Mouse (Mus musculus): ENCODE measurements around the gene Psmb3. TPM values are rescaled to one million over a fixed set of nuclear protein-coding genes. Genes with fewer than 3 reads are reported as not detected.

The Psmb3 gene
- polyA plus RNA-seq, 3 experiments from 2014 or later = 461 to 576 (median 475) TPM

- no peak for ATAC-seq
Measured at GRCm38 (mm10) chr11:97668160-97668559, 35.0 kb upstream of the Psmb3 start.

GRCm38 (mm10) chr11:97669268-97669667 lies 33.9 kb upstream of the Psmb3 start:
- no peak for ATAC-seq

- ATAC-seq = no peak
Measured at GRCm38 (mm10) chr11:97669829-97670228, 33.4 kb upstream of the Psmb3 start.

- no peak for ATAC-seq
Measured at GRCm38 (mm10) chr11:97670234-97671176, 32.7 kb upstream of the Psmb3 start.

- ATAC-seq = no peak
Measured at GRCm38 (mm10) chr11:97671177-97671527, 32.0 kb upstream of the Psmb3 start.

- ATAC-seq = no peak
Measured at GRCm38 (mm10) chr11:97673148-97673547, 30.1 kb upstream of the Psmb3 start.

- ATAC-seq = no peak
Measured at GRCm38 (mm10) chr11:97676050-97676754, 27.0 kb upstream of the Psmb3 start.

GRCm38 (mm10) chr11:97677381-97677780 lies 25.8 kb upstream of the Psmb3 start:
- no peak for ATAC-seq

GRCm38 (mm10) chr11:97677842-97678241 lies 25.4 kb upstream of the Psmb3 start:
- ATAC-seq = no peak

- ATAC-seq = no peak
Measured at GRCm38 (mm10) chr11:97678301-97678700, 24.9 kb upstream of the Psmb3 start.

GRCm38 (mm10) chr11:97680430-97680829 lies 22.8 kb upstream of the Psmb3 start:
- no peak for ATAC-seq

GRCm38 (mm10) chr11:97682504-97683055 lies 20.6 kb upstream of the Psmb3 start:
- ATAC-seq = no peak

GRCm38 (mm10) chr11:97684063-97684680 lies 19.0 kb upstream of the Psmb3 start:
- peak; percentile 87 for ATAC-seq

- ATAC-seq = no peak
Measured at GRCm38 (mm10) chr11:97684766-97685165, 18.4 kb upstream of the Psmb3 start.

GRCm38 (mm10) chr11:97685613-97686321 lies 17.4 kb upstream of the Psmb3 start, which contains the start of gene Cisd3:
Gene Cisd3, plus strand, starts transcription at chr11:97685826.
- ATAC-seq = peak; percentile 58

- ATAC-seq = no peak
Measured at GRCm38 (mm10) chr11:97686322-97686908, 16.8 kb upstream of the Psmb3 start.

GRCm38 (mm10) chr11:97687061-97687460 lies 16.1 kb upstream of the Psmb3 start:
- ATAC-seq = no peak

GRCm38 (mm10) chr11:97689861-97690260 lies 13.3 kb upstream of the Psmb3 start:
- no peak for ATAC-seq

- ATAC-seq = no peak
Measured at GRCm38 (mm10) chr11:97694435-97694834, 8.8 kb upstream of the Psmb3 start.

- no peak for ATAC-seq
Measured at GRCm38 (mm10) chr11:97694921-97695711, 8.1 kb upstream of the Psmb3 start.
